In the genomic region with DNA sequence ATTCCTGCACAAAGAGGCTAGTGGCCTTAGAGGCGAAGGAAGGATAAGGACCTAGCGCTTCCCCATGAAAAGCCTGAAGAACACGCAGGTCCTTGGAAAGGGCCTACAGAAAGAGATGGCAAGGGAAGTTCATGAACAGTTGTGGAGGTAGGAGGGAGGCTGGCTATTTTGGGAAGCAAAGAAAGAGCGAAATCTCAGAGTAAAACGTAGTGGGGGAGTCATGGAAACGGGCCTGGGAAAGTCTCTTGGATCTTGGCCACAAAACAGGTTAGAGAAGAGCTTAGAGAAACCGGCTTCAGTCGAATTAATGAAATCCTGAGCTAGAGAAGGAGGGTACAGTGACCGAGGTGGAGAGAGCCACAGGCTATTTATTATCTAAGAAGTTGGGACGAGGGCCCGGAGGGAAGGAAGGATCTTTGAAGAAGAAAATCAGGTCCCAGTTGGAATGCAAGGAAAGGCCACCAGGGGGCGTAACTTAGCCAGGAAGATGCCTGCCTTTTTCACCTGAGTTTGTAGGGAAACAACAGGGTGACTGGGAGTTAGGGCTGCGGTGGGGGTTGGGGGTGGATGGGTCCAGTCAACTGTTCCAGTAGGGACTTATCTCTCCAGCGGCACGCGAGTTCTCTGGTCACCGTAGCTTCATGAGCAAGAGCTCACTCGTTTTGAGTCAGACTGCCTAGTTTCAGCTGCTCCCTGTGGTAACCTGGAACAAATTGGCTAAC, we compare ENCODE assay signal across 8 mouse cellular contexts. TPM values are rescaled to one million over a fixed set of nuclear protein-coding genes. Genes with fewer than 3 reads are reported as not detected.
DNase-seq lines count a peak whose midpoint lies in the region; ATAC-seq and TF ChIP-seq lines count a peak whose summit lies in the region.

No protein-coding gene starts in this region.

- TF ChIP-seq POLR2A in CH12.LX (IDR thresholded peaks at IDR 0.05; ENCODE audit: low read depth, low read length), result no peak
- TF ChIP-seq POLR2A in brain, embryonic 14.5 days (IDR thresholded peaks at IDR 0.05; ENCODE audit: borderline replicate concordance, extremely low read depth, insufficient read depth, insufficient read length, poor library complexity, severe bottlenecking), result no peak

- peak overlapping the region; percentile 80 for H3K4me2 ChIP-seq in CH12.LX (ENCODE audit: insufficient read depth, low read depth, poor library complexity, severe bottlenecking)
- peak overlapping the region; percentile 67 for H3K4me2 ChIP-seq in heart, embryonic 15.5 days
- peak overlapping the region; percentile 89 for H3K4me2 ChIP-seq in liver, postnatal 0 days (ENCODE audit: low read depth, low read length)

- H3K4me3 ChIP-seq in CH12.LX (replicated peaks in 1 of 3; ENCODE audit: low read depth in 2 of 3, low read length in 2 of 3, poor library complexity in 1 of 3), result peak overlapping the region; percentile 28 to 45 (median 29)
- H3K4me3 ChIP-seq in forebrain, embryonic 10.5 days, result peak overlapping the region; percentile 45
- H3K4me3 ChIP-seq in heart, embryonic 15.5 days, result peak overlapping the region; percentile 36
- peak overlapping the region; percentile 49 for H3K4me3 ChIP-seq in liver, postnatal 0 days (ENCODE audit: low read depth, low read length)

- H3K4me1 ChIP-seq in CH12.LX (ENCODE audit: control insufficient read depth in 1 of 2, insufficient read depth in 2 of 2), result peaks cover 8 to 36% of the 10 kb centered on the region in 2 experiments
- H3K4me1 ChIP-seq in forebrain, embryonic 10.5 days, result peaks cover 26% of the 10 kb centered on the region
- H3K4me1 ChIP-seq in heart, embryonic 15.5 days (replicated peaks), result peaks cover 35% of the 10 kb centered on the region
- H3K4me1 ChIP-seq in liver, postnatal 0 days (ENCODE audit: insufficient read depth), result peaks cover 25% of the 10 kb centered on the region

- no peaks in the 10 kb centered on the region for H3K79me2 ChIP-seq in CH12.LX (replicated peaks; ENCODE audit: control insufficient read depth, extremely low read depth, insufficient read depth, poor library complexity, severe bottlenecking)

- H3K27ac ChIP-seq in CH12.LX (ENCODE audit: insufficient read depth, low read depth), result no peak overlapping the region
- H3K27ac ChIP-seq in forebrain, embryonic 10.5 days, result peak overlapping the region; percentile 78
- H3K27ac ChIP-seq in heart, embryonic 15.5 days, result peak overlapping the region; percentile 87
- H3K27ac ChIP-seq in liver, postnatal 0 days (ENCODE audit: low read depth), result peak overlapping the region; percentile 72

- peak; percentile 79 to 93 for TF ChIP-seq CTCF in CH12.LX (conservative IDR thresholded peaks at IDR 0.05 in 1 of 2, IDR thresholded peaks at IDR 0.05 in 1 of 2; ENCODE audit: low read depth in 2 of 2, low read length in 2 of 2)
- TF ChIP-seq CTCF in brain, embryonic 14.5 days (IDR thresholded peaks at IDR 0.05; ENCODE audit: borderline replicate concordance, extremely low read depth, insufficient read depth, insufficient read length), result peak; percentile 90
- peak; percentile 96 for TF ChIP-seq CTCF in liver, postnatal 0 days (IDR thresholded peaks at IDR 0.05; ENCODE audit: low read depth)

- TF ChIP-seq EP300 in CH12.LX (IDR thresholded peaks at IDR 0.05; ENCODE audit: low read length), result no peak; the same call in 1 of the 2 replicates
- no peak for TF ChIP-seq EP300 in liver, postnatal 0 days (IDR thresholded peaks at IDR 0.05; ENCODE audit: low read depth)

- H3K27me3 ChIP-seq in CH12.LX (replicated peaks), result peaks cover 2% of the 10 kb centered on the region
- no peaks in the 10 kb centered on the region for H3K27me3 ChIP-seq in forebrain, embryonic 10.5 days (ENCODE audit: poor library complexity, severe bottlenecking)
- peaks cover 11% of the 10 kb centered on the region; the same call in 1 of the 2 replicates for H3K27me3 ChIP-seq in heart, embryonic 15.5 days
- H3K27me3 ChIP-seq in liver, postnatal 0 days (ENCODE audit: insufficient read depth, low read length), result no peaks in the 10 kb centered on the region

- H3K36me3 ChIP-seq in CH12.LX (replicated peaks in 1 of 2; ENCODE audit: control insufficient read depth in 1 of 2, insufficient read depth in 1 of 2, low read length in 1 of 2), result no peaks in the 10 kb centered on the region
- no peaks in the 10 kb centered on the region for H3K36me3 ChIP-seq in forebrain, embryonic 10.5 days (replicated peaks)
- H3K36me3 ChIP-seq in heart, embryonic 15.5 days, result no peaks in the 10 kb centered on the region
- no peaks in the 10 kb centered on the region for H3K36me3 ChIP-seq in liver, postnatal 0 days (replicated peaks; ENCODE audit: insufficient read depth, low read length)

- no peak for ATAC-seq in heart, embryonic 15.5 days (replicated peaks; ENCODE audit: insufficient number of reproducible peaks, insufficient read depth, low FRiP score, low read depth)
- no peak for ATAC-seq in liver, postnatal 0 days

- TF ChIP-seq RAD21 in CH12.LX (IDR thresholded peaks at IDR 0.05; ENCODE audit: low read depth, low read length), result peak; percentile 91

- dilution Hi-C loops in CH12.LX (cut with MboI; ENCODE audit: extremely low pct_ligation_motif_present, extremely low pct_unique_long_range_greater_than_20kb, low sequenced_read_pairs), result no loop called here

- in situ Hi-C loops in CH12.LX (cut with MboI; ENCODE audit: low pct_ligation_motif_present, low pct_unique_long_range_greater_than_20kb, low sequenced_read_pairs), result loop anchor here (10.0 to 25.0 kb wide), 2 partner anchors 239 to 481 kb away; partner anchors contain the start of genes Adsl and Mrtfa

- DNase-seq in CH12.LX (ENCODE audit: extremely low read depth), result peak; percentile 73
- peak; percentile 88 for DNase-seq in brain, embryonic 14.5 days (ENCODE audit: low read depth)
- DNase-seq in forebrain, embryonic 10.5 days (ENCODE audit: extremely low spot score, low spot score), result peak; percentile 85
- peak; percentile 89 to 93 for DNase-seq in kidney, postnatal 25 days
- peak; percentile 89 for DNase-seq in liver, postnatal 0 days
- peak; percentile 78 for DNase-seq in ovary, postnatal 14 days (ENCODE audit: low spot score)
- DNase-seq in thymus, postnatal 10 days (ENCODE audit: low spot score in 2 of 2), result peak; percentile 48 to 75

- no peaks in the 10 kb centered on the region for H3K9me3 ChIP-seq in CH12.LX (replicated peaks; ENCODE audit: low read length)
- no peaks in the 10 kb centered on the region for H3K9me3 ChIP-seq in forebrain, embryonic 10.5 days
- no peaks in the 10 kb centered on the region for H3K9me3 ChIP-seq in heart, embryonic 15.5 days (replicated peaks)
- H3K9me3 ChIP-seq in liver, postnatal 0 days (ENCODE audit: low read length), result no peaks in the 10 kb centered on the region

- peak overlapping the region; percentile 66 for H3K9ac ChIP-seq in CH12.LX (ENCODE audit: insufficient read depth, low read depth)
- H3K9ac ChIP-seq in heart, embryonic 15.5 days, result peak overlapping the region; percentile 28; the same call in 1 of the 2 replicates
- H3K9ac ChIP-seq in liver, postnatal 0 days (replicated peaks), result peak overlapping the region; percentile 38; the same call in 1 of the 2 replicates

- 32% methylated on average over 18 of the region's 18 CpGs for WGBS in forebrain, embryonic 10.5 days
- 24% methylated on average over 18 of the region's 18 CpGs for WGBS in heart, embryonic 15.5 days
- 27% methylated on average over 18 of the region's 18 CpGs for WGBS in liver, postnatal 0 days (ENCODE audit: insufficient replicate concordance)

TF ChIP-seq in CH12.LX, 34 proteins besides CTCF, POLR2A, EP300 and RAD21 (continues in another document):
- TF ChIP-seq JUND (conservative IDR thresholded peaks at IDR 0.05; ENCODE audit: low read depth, low read length) (no peak; the same call in none of the 2 replicates), MEF2A (IDR thresholded peaks at IDR 0.05; ENCODE audit: borderline replicate concordance, low read depth, low read length) (peak; percentile 62), CHD2 (IDR thresholded peaks at IDR 0.05; ENCODE audit: low read length) (peak; percentile 82), POLR2AphosphoS2 (IDR thresholded peaks at IDR 0.05; ENCODE audit: low read depth, low read length) (no peak), NRF1 (IDR thresholded peaks at IDR 0.05; ENCODE audit: low read depth, low read length) (no peak), HCFC1 (IDR thresholded peaks at IDR 0.05; ENCODE audit: low read depth, low read length) (peak; percentile 42), UBTF (IDR thresholded peaks at IDR 0.05; ENCODE audit: low read depth, low read length) (no peak), MYC (IDR thresholded peaks at IDR 0.05; ENCODE audit: low read depth, low read length) (0 out of 2 replicates have a peak, but pooled peaks have one; percentile 10), TCF12 (IDR thresholded peaks at IDR 0.05; ENCODE audit: low read depth, low read length) (peak; percentile 24; the same call in 1 of the 2 replicates), MAFK (IDR thresholded peaks at IDR 0.05; ENCODE audit: insufficient replicate concordance, low read length) (0 out of 2 replicates have a peak, but pooled peaks have one; percentile 18), ELF1 (IDR thresholded peaks at IDR 0.05; ENCODE audit: low read depth, low read length) (peak; percentile 46; the same call in 1 of the 2 replicates), NELFE (IDR thresholded peaks at IDR 0.05; ENCODE audit: low read depth, low read length) (no peak; the same call in 1 of the 2 replicates), ETS1 (conservative IDR thresholded peaks at IDR 0.05; ENCODE audit: low read depth, low read length) (peak; percentile 53), ZC3H11A (IDR thresholded peaks at IDR 0.05; ENCODE audit: low read depth, low read length) (peak; percentile 83), TBP (conservative IDR thresholded peaks at IDR 0.05; ENCODE audit: low read depth, low read length) (no peak), CHD1 (IDR thresholded peaks at IDR 0.05; ENCODE audit: low read depth, low read length) (no peak)

RNA-seq across cellular contexts. Expression of gene Tnrc6b, which starts 5.1 kb away (rescaled TPM):
- total RNA-seq in CH12.LX (2012; rRNA removed), result 16.1 and 16.2 TPM in 2 replicates
- total RNA-seq in CH12.LX (2014; rRNA removed), result 5.1 and 6.0 TPM in 2 replicates
- 15.0 and 17.1 TPM in 2 replicates for polyA plus RNA-seq in CH12.LX (2012; ENCODE audit: insufficient read length, low read depth)
- 14.7 and 46.2 TPM in 2 replicates for polyA plus RNA-seq in brain, embryonic 14.5 days (2012; rRNA removed)
- 40.5 and 43.4 TPM in 2 replicates for polyA plus RNA-seq in forebrain, embryonic 10.5 days (2016; fragmentation: Nextera tagmentation; extraction: Ambion mirVana)
- polyA plus RNA-seq in heart, embryonic 15.5 days (2015; fragmentation: Nextera tagmentation; extraction: Ambion mirVana), result 22.7 and 24.7 TPM in 2 replicates
- 6.3 and 9.6 TPM in 2 replicates for polyA plus RNA-seq in liver, postnatal 0 days (2015; fragmentation: Nextera tagmentation; extraction: Ambion mirVana)

RNA-seq across cellular contexts. Expression of gene Fam83f, which starts 34.3 kb away (rescaled TPM):
- 0.04 and 0.08 TPM in 2 replicates for total RNA-seq in CH12.LX (2012; rRNA removed)
- total RNA-seq in CH12.LX (2014; rRNA removed), result 0.16 and 0.27 TPM in 2 replicates
- 0.19 and 0.20 TPM in 2 replicates for polyA plus RNA-seq in CH12.LX (2012; ENCODE audit: insufficient read length, low read depth)
- polyA plus RNA-seq in brain, embryonic 14.5 days (2012; rRNA removed), result 0.33 and 0.36 TPM in 2 replicates
- polyA plus RNA-seq in forebrain, embryonic 10.5 days (2016; fragmentation: Nextera tagmentation; extraction: Ambion mirVana), result 0.37 and 0.68 TPM in 2 replicates
- polyA plus RNA-seq in heart, embryonic 15.5 days (2015; fragmentation: Nextera tagmentation; extraction: Ambion mirVana), result 0.21 and 1.1 TPM in 2 replicates
- 1.8 and 2.3 TPM in 2 replicates for polyA plus RNA-seq in liver, postnatal 0 days (2015; fragmentation: Nextera tagmentation; extraction: Ambion mirVana)
